In genomic region chr6:114963636-114964035, GRCm38 (mm10) we compare ENCODE assay signal across 17 mouse cellular contexts. TPM values are rescaled to one million over a fixed set of nuclear protein-coding genes. Genes with fewer than 3 reads are reported as not detected.
DNase-seq lines count a peak whose midpoint lies in the region; ATAC-seq and TF ChIP-seq lines count a peak whose summit lies in the region.
"Had no signal": no experiment of that assay in that cellular context is flagged by ENCODE, and none has a peak within 500 bp of the region (broad histone marks: within the 10 kb centered on the region; RNA-seq: fewer than 3 reads in every experiment).

No protein-coding gene starts in this region.

- no peaks in the 10 kb centered on the region for H3K36me3 ChIP-seq in lung, embryonic 14.5 days (ENCODE audit: insufficient read depth)
- H3K36me3 ChIP-seq in embryonic facial prominence, embryonic 15.5 days: no peaks in the 10 kb centered on the region
- no peaks in the 10 kb centered on the region for H3K36me3 ChIP-seq in heart, embryonic 11.5 days (ENCODE audit: control insufficient read depth, insufficient read depth, low read length)
- H3K36me3 ChIP-seq: forebrain, embryonic 15.5 days; heart, embryonic 13.5 days; hindbrain, embryonic 13.5 days; midbrain, embryonic 13.5 days; neural tube, embryonic 12.5 days had no signal

- 53% methylated on average over 5 of the region's 5 CpGs for WGBS in lung, embryonic 14.5 days
- 44% methylated on average over 5 of the region's 5 CpGs for WGBS in embryonic facial prominence, embryonic 15.5 days
- 54% methylated on average over 5 of the region's 5 CpGs for WGBS in heart, embryonic 11.5 days (ENCODE audit: insufficient replicate concordance)

- H3K4me1 ChIP-seq in lung, embryonic 14.5 days (ENCODE audit: insufficient read depth): peaks cover 10% of the 10 kb centered on the region; the same call in 1 of the 2 replicates
- H3K4me1 ChIP-seq in embryonic facial prominence, embryonic 15.5 days: peaks cover 39% of the 10 kb centered on the region
- no peaks in the 10 kb centered on the region for H3K4me1 ChIP-seq in heart, embryonic 11.5 days (ENCODE audit: control insufficient read depth, insufficient read depth, low read length)
- H3K4me1 ChIP-seq: neural tube, embryonic 12.5 days had no signal

- H3K9me3 ChIP-seq in lung, embryonic 14.5 days (ENCODE audit: low read depth, low read length): no peaks in the 10 kb centered on the region
- no peaks in the 10 kb centered on the region for H3K9me3 ChIP-seq in embryonic facial prominence, embryonic 15.5 days (replicated peaks)
- H3K9me3 ChIP-seq in heart, embryonic 11.5 days (replicated peaks; ENCODE audit: control insufficient read depth, low read length): no peaks in the 10 kb centered on the region
- H3K9me3 ChIP-seq: forebrain, embryonic 15.5 days; heart, embryonic 13.5 days; hindbrain, embryonic 13.5 days; midbrain, embryonic 13.5 days; neural tube, embryonic 12.5 days had no signal

- peaks cover 10% of the 10 kb centered on the region; the same call in 1 of the 2 replicates for H3K27me3 ChIP-seq in lung, embryonic 14.5 days (ENCODE audit: insufficient read depth, low read length)
- no peaks in the 10 kb centered on the region for H3K27me3 ChIP-seq in embryonic facial prominence, embryonic 15.5 days
- H3K27me3 ChIP-seq in heart, embryonic 11.5 days (ENCODE audit: control insufficient read depth, insufficient read depth, low read length): peaks cover 22% of the 10 kb centered on the region
- H3K27me3 ChIP-seq: forebrain, embryonic 15.5 days had no signal

- no peak overlapping the region for H3K4me2 ChIP-seq in lung, embryonic 14.5 days
- no peak overlapping the region for H3K4me2 ChIP-seq in embryonic facial prominence, embryonic 15.5 days (replicated peaks)
- no peak overlapping the region for H3K4me2 ChIP-seq in heart, embryonic 11.5 days
- H3K4me2 ChIP-seq: forebrain, embryonic 15.5 days; heart, embryonic 13.5 days; hindbrain, embryonic 13.5 days; liver, embryonic 11.5 days; midbrain, embryonic 13.5 days; neural tube, embryonic 12.5 days had no signal

- ATAC-seq in lung, embryonic 14.5 days (ENCODE audit: insufficient read depth): peak; percentile 33; the same call in 1 of the 2 replicates
- ATAC-seq in embryonic facial prominence, embryonic 15.5 days (ENCODE audit: insufficient number of reproducible peaks, low FRiP score, low TSS enrichment, low read depth): no peak
- no peak for ATAC-seq in heart, embryonic 11.5 days (replicated peaks; ENCODE audit: insufficient number of reproducible peaks, low FRiP score, low TSS enrichment)
- ATAC-seq: forebrain, embryonic 15.5 days; midbrain, embryonic 13.5 days had no signal

- H3K27ac ChIP-seq in lung, embryonic 14.5 days (ENCODE audit: low read depth): 0 out of 2 replicates have a peak overlapping the region, but pooled peaks have one; percentile 26
- peak overlapping the region; percentile 18; the same call in 1 of the 2 replicates for H3K27ac ChIP-seq in embryonic facial prominence, embryonic 15.5 days (replicated peaks)
- no peak overlapping the region for H3K27ac ChIP-seq in heart, embryonic 11.5 days (ENCODE audit: low read depth, low read length)
- H3K27ac ChIP-seq: forebrain, embryonic 15.5 days; heart, embryonic 13.5 days; hindbrain, embryonic 13.5 days; midbrain, embryonic 13.5 days; neural tube, embryonic 12.5 days had no signal

- no peak overlapping the region for H3K9ac ChIP-seq in lung, embryonic 14.5 days
- H3K9ac ChIP-seq in embryonic facial prominence, embryonic 15.5 days: no peak overlapping the region
- no peak overlapping the region for H3K9ac ChIP-seq in heart, embryonic 11.5 days (ENCODE audit: low read depth, low read length)
- H3K9ac ChIP-seq: forebrain, embryonic 15.5 days; heart, embryonic 13.5 days; hindbrain, embryonic 13.5 days; midbrain, embryonic 13.5 days; neural tube, embryonic 12.5 days had no signal

- H3K4me3 ChIP-seq in lung, embryonic 14.5 days (ENCODE audit: low read depth, low read length): no peak overlapping the region
- H3K4me3 ChIP-seq in embryonic facial prominence, embryonic 15.5 days (replicated peaks): no peak overlapping the region
- H3K4me3 ChIP-seq in heart, embryonic 11.5 days (ENCODE audit: low read depth, low read length): no peak overlapping the region
- H3K4me3 ChIP-seq: forebrain, embryonic 15.5 days; heart, embryonic 13.5 days; hindbrain, embryonic 13.5 days; midbrain, embryonic 13.5 days; neural tube, embryonic 12.5 days had no signal

- no peak for TF ChIP-seq CTCF in lung, embryonic 14.5 days (IDR thresholded peaks at IDR 0.05; ENCODE audit: low read depth)

- DNase-seq in embryo, embryonic 11 days: peak; percentile 20
- no peak for DNase-seq in embryo, embryonic 9.5 days (ENCODE audit: extremely low spot score)
- peak; percentile 34 for DNase-seq in lung, embryonic 14.5 days
- no peak for DNase-seq in lung, postnatal 25 days (ENCODE audit: low spot score)
- DNase-seq in ovary, postnatal 36 days (ENCODE audit: low spot score): no peak
- DNase-seq: adrenal gland, adult 2 months; cerebellum, adult 9-11 months; lung, adult 2 months; thymus, postnatal 25 days had no signal

RNA-seq across cellular contexts. Expression of gene Vgll4, which starts 6.2 kb away (rescaled TPM):
- 101 and 111 TPM in 2 replicates for polyA plus RNA-seq in lung, embryonic 14.5 days (2014; fragmentation: Nextera tagmentation; extraction: Ambion mirVana)
- polyA plus RNA-seq in embryonic facial prominence, embryonic 15.5 days (2015; fragmentation: Nextera tagmentation; extraction: Ambion mirVana): 141 and 143 TPM in 2 replicates
- polyA plus RNA-seq in heart, embryonic 11.5 days (2014; fragmentation: Nextera tagmentation; extraction: Ambion mirVana): 49.1 and 51.6 TPM in 2 replicates

Comparison
In these comparisons a context has a peak if more than half of its experiments do, and no peak if none do; other contexts are left out.
1. DNase-seq: peak in embryo, embryonic 11 days (single experiment) and lung, embryonic 14.5 days (single experiment); none in embryo, embryonic 9.5 days (single experiment), lung, postnatal 25 days (single experiment) and ovary, postnatal 36 days (single experiment).